Mouse (Mus musculus) cerebellum, adult 9-11 months (tissue): ENCODE data around the gene Olfr463.

Experiments
- DNase-seq: peaks from one replicate; pipeline ENCODE4 v3.0.0; 2022

The Olfr463 gene

GRCm38 (mm10) chr11:87846968-87847600, 50.1 kb downstream of the Olfr463 start:
- no peak for DNase-seq
